Mouse (Mus musculus): Measurements from ENCODE around the gene Ptgfrn. TPM values are rescaled to one million over a fixed set of nuclear protein-coding genes. Genes with fewer than 3 reads are reported as not detected.

Gene Ptgfrn
- 10 to 100 TPM; 49.4 to 49.5 TPM for total RNA-seq (2021)
- long read RNA-seq, experiment 1, full-length matches to known transcripts = 2 of 9 reads
- long read RNA-seq, experiment 1, partial matches to known transcripts = 1 of 9 reads
- long read RNA-seq, experiment 1, other reads (novel, unspliced or antisense) = 6 of 9 reads
- long read RNA-seq, experiment 2, full-length matches to known transcripts = 9 of 25 reads
- long read RNA-seq, experiment 2, partial matches to known transcripts = 2 of 25 reads
- long read RNA-seq, experiment 2, other reads (novel, unspliced or antisense) = 14 of 25 reads

GRCm38 (mm10) chr3:101110043-101110837 is at the start of gene Ptgfrn:
Gene Ptgfrn (minus strand): TSS chr3:101110278.
- peak; percentile 26 to 39 for DNase-seq (ENCODE audit: low spot score in 2 of 2)

GRCm38 (mm10) chr3:101159701-101160100 is 49.6 kb upstream of the Ptgfrn start:
- no peak for DNase-seq (ENCODE audit: low spot score in 2 of 2)

GRCm38 (mm10) chr3:101154067-101154466 is 44.0 kb upstream of the Ptgfrn start:
- no peak for DNase-seq (ENCODE audit: low spot score in 2 of 2)

- no peak for DNase-seq (ENCODE audit: low spot score in 2 of 2)
These were observed 43.3 kb upstream of the Ptgfrn start for GRCm38 (mm10) chr3:101153341-101153740.

- no peak for DNase-seq (ENCODE audit: low spot score in 2 of 2)
These were observed 36.2 kb upstream of the Ptgfrn start for GRCm38 (mm10) chr3:101146126-101146772.

- no peak for DNase-seq (ENCODE audit: low spot score in 2 of 2)
These were observed 35.4 kb upstream of the Ptgfrn start for GRCm38 (mm10) chr3:101145292-101146046.

- DNase-seq (ENCODE audit: low spot score in 2 of 2) = no peak
These were observed 34.4 kb upstream of the Ptgfrn start for GRCm38 (mm10) chr3:101144366-101144948.

- DNase-seq (ENCODE audit: low spot score in 2 of 2) = no peak
These were observed 33.4 kb upstream of the Ptgfrn start for GRCm38 (mm10) chr3:101143465-101143864.

- no peak for DNase-seq (ENCODE audit: low spot score in 2 of 2)
These were observed 31.8 kb upstream of the Ptgfrn start for GRCm38 (mm10) chr3:101141864-101142263.

GRCm38 (mm10) chr3:101139958-101140357 is 29.9 kb upstream of the Ptgfrn start:
- DNase-seq (ENCODE audit: low spot score in 2 of 2) = no peak

- DNase-seq (ENCODE audit: low spot score in 2 of 2) = no peak
These were observed 26.4 kb upstream of the Ptgfrn start for GRCm38 (mm10) chr3:101136483-101136882.

- no peak for DNase-seq (ENCODE audit: low spot score in 2 of 2)
These were observed 24.8 kb upstream of the Ptgfrn start for GRCm38 (mm10) chr3:101134861-101135260.

GRCm38 (mm10) chr3:101132981-101133380 is 22.9 kb upstream of the Ptgfrn start:
- no peak for DNase-seq (ENCODE audit: low spot score in 2 of 2)

- DNase-seq (ENCODE audit: low spot score in 2 of 2) = no peak
These were observed 21.7 kb upstream of the Ptgfrn start for GRCm38 (mm10) chr3:101131772-101132171.

GRCm38 (mm10) chr3:101130526-101130925 is 20.4 kb upstream of the Ptgfrn start:
- no peak for DNase-seq (ENCODE audit: low spot score in 2 of 2)

- no peak for DNase-seq (ENCODE audit: low spot score in 2 of 2)
These were observed 19.5 kb upstream of the Ptgfrn start for GRCm38 (mm10) chr3:101129620-101130019.

GRCm38 (mm10) chr3:101129090-101129489 is 19.0 kb upstream of the Ptgfrn start:
- no peak for DNase-seq (ENCODE audit: low spot score in 2 of 2)

GRCm38 (mm10) chr3:101127766-101128165 is 17.7 kb upstream of the Ptgfrn start:
- DNase-seq (ENCODE audit: low spot score in 2 of 2) = no peak

- no peak for DNase-seq (ENCODE audit: low spot score in 2 of 2)
These were observed 14.6 kb upstream of the Ptgfrn start for GRCm38 (mm10) chr3:101124716-101125115.

- no peak for DNase-seq (ENCODE audit: low spot score in 2 of 2)
These were observed 12.4 kb upstream of the Ptgfrn start for GRCm38 (mm10) chr3:101122479-101122878.

- DNase-seq (ENCODE audit: low spot score in 2 of 2) = no peak
These were observed 7.7 kb upstream of the Ptgfrn start for GRCm38 (mm10) chr3:101117774-101118173.

All from adrenal gland, postnatal 4 days (tissue).